Mouse (Mus musculus) gastrocnemius, postnatal 10 days (tissue): ENCODE measurements at regions not wholly inside any gene's neighbourhood (a gene's known extent, or its start where the extent isn't known, plus 50 kb on each side); places are given as distances from the start of the nearest gene placed in this dataset.

Experiments
- DNase-seq: peaks from one replicate; pipeline ENCODE4 v3.0.0; 2021; ENCODE audit warnings: mixed read lengths

- DNase-seq, result no peak
Observed at GRCm38 (mm10) chr2:51327081-51327480, 178.2 kb upstream of the Rnd3 start.

- DNase-seq, result no peak
Observed at GRCm38 (mm10) chr2:51321676-51322075, 172.8 kb upstream of the Rnd3 start.

- DNase-seq, result no peak
Observed at GRCm38 (mm10) chr2:51316452-51316851, 167.5 kb upstream of the Rnd3 start.

- DNase-seq, result no peak
Observed at GRCm38 (mm10) chr2:51313414-51313813, 164.5 kb upstream of the Rnd3 start.

- no peak for DNase-seq
Observed at GRCm38 (mm10) chr2:51306257-51306656, 157.3 kb upstream of the Rnd3 start.

- peak; percentile 15 for DNase-seq
Observed at GRCm38 (mm10) chr2:51305411-51305810, 156.5 kb upstream of the Rnd3 start.

GRCm38 (mm10) chr2:51304694-51305093 is 155.8 kb upstream of the Rnd3 start:
- DNase-seq, result no peak

GRCm38 (mm10) chr2:51290659-51291260 is 141.8 kb upstream of the Rnd3 start:
- no peak for DNase-seq

- no peak for DNase-seq
Observed at GRCm38 (mm10) chr2:51288678-51289077, 139.8 kb upstream of the Rnd3 start.

GRCm38 (mm10) chr2:51285632-51286031 is 136.7 kb upstream of the Rnd3 start:
- no peak for DNase-seq

- no peak for DNase-seq
Observed at GRCm38 (mm10) chr2:51284781-51285225, 135.9 kb upstream of the Rnd3 start.

GRCm38 (mm10) chr2:51279396-51280045 is 130.6 kb upstream of the Rnd3 start:
- DNase-seq, result no peak

- no peak for DNase-seq
Observed at GRCm38 (mm10) chr2:51278824-51279223, 129.9 kb upstream of the Rnd3 start.

GRCm38 (mm10) chr2:51278356-51278755 is 129.4 kb upstream of the Rnd3 start:
- no peak for DNase-seq

GRCm38 (mm10) chr2:51276591-51276990 is 127.7 kb upstream of the Rnd3 start:
- DNase-seq, result no peak

- no peak for DNase-seq
Observed at GRCm38 (mm10) chr2:51273300-51273699, 124.4 kb upstream of the Rnd3 start.

GRCm38 (mm10) chr2:51268532-51268931 is 119.6 kb upstream of the Rnd3 start:
- DNase-seq, result no peak

- no peak for DNase-seq
Observed at GRCm38 (mm10) chr2:51267662-51268061, 118.8 kb upstream of the Rnd3 start.

- DNase-seq, result no peak
Observed at GRCm38 (mm10) chr2:51262506-51262905, 113.6 kb upstream of the Rnd3 start.

GRCm38 (mm10) chr2:51250798-51251197 is 101.9 kb upstream of the Rnd3 start:
- DNase-seq, result no peak

GRCm38 (mm10) chr2:51241573-51241972 is 92.7 kb upstream of the Rnd3 start:
- DNase-seq, result no peak

- no peak for DNase-seq
Observed at GRCm38 (mm10) chr2:51240000-51240399, 91.1 kb upstream of the Rnd3 start.

- DNase-seq, result no peak
Observed at GRCm38 (mm10) chr2:51238992-51239391, 90.1 kb upstream of the Rnd3 start.
